Mouse (Mus musculus): ENCODE data around the gene Socs1. TPM values are rescaled to one million over a fixed set of nuclear protein-coding genes. Genes with fewer than 3 reads are reported as not detected.
"Not testable (repeated sequence)": the region's sequence is repeated elsewhere in the genome, so short reads cannot be mapped to it uniquely, and the experiment has no call there.

Gene Socs1
- polyA plus RNA-seq, 1 experiment from 2014 or later: 4.2 TPM

- Histone ChIP-seq H3K4me3 (no peak within 1 kb of the TSS), H3K9me3 (no peaks in the 10 kb centered on the region), H3K27me3 (replicated peaks; ENCODE audit: low read depth, poor library complexity, severe bottlenecking) (no peaks in the 10 kb centered on the region), H3K27ac (replicated peaks) (no peak within 1 kb of the TSS), H3K36me3 (replicated peaks) (no peaks in the 10 kb centered on the region), H3K4me1 (no peaks in the 10 kb centered on the region)
- DNase-seq (ENCODE audit: low spot score): no peak
- 85% methylated on average over 2 of the region's 2 CpGs for WGBS
These were observed 27.6 kb upstream of the Socs1 start, which contains the start of gene Gm11172 for GRCm38 (mm10) chr16:10812865-10813371. Gene Gm11172, plus strand, starts transcription at chr16:10812915.

GRCm38 (mm10) chr16:10810376-10810775 is 25.0 kb upstream of the Socs1 start:
- H3K4me3 ChIP-seq: no peak overlapping the region
- H3K36me3 ChIP-seq (replicated peaks): no peaks in the 10 kb centered on the region
- no peaks in the 10 kb centered on the region for H3K27me3 ChIP-seq (replicated peaks; ENCODE audit: low read depth, poor library complexity, severe bottlenecking)
- WGBS: 89% methylated on average over 1 of the region's 1 CpGs
- H3K4me1 ChIP-seq: 0 out of 2 replicates have a peak, but pooled peaks cover 4% of the 10 kb centered on the region
- H3K27ac ChIP-seq (replicated peaks): no peak overlapping the region
- DNase-seq (ENCODE audit: low spot score): no peak
- H3K9me3 ChIP-seq: no peaks in the 10 kb centered on the region

DNA sequence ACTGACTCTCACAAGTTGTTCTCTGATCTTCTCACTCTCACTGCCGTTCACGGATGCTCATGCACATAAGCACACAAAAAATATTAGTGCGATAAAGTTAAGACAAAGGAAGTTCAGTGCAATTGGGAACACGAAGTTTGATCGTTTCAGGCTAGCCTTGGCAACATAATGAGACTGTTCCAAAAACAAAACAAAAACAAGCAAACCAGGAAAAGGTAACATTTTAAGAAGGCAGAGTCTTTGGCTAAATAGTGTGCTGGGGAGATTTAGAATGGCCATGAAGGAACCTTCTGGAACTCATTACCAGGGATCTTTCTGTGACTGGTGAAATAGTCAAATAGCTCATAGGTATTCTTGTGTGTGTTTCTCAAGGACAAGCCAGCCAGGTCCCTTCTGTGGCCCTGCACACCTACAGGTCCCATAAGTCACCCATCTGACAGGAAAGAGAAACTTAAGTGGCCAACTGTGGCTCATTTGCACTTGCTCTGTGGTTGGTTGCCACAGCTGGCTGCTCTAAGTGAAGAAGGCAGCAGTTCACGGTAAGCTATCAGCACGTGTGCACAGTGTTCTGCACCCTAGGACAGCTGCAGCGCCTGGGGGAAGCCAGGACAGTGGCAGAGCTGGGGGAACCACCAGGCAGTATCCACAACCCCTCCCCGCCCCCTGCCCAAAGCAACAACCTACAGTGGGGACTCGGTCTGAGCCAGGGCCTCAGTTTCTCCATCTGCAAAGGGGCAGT is 20.6 kb upstream of the Socs1 start, which contains the start of gene Prm1:
TSS of gene Prm1 (minus strand) at position 51 of the 739 bp plus-strand sequence.
- Histone ChIP-seq H3K27ac (replicated peaks) (no peak within 1 kb of the TSS), H3K9me3 (no peaks in the 10 kb centered on the region), H3K27me3 (replicated peaks; ENCODE audit: low read depth, poor library complexity, severe bottlenecking) (no peaks in the 10 kb centered on the region), H3K4me3 (no peak within 1 kb of the TSS), H3K36me3 (replicated peaks) (no peaks in the 10 kb centered on the region), H3K4me1 (0 out of 2 replicates have a peak, but pooled peaks cover 4% of the 10 kb centered on the region)
- WGBS: 79% methylated on average over 10 of the region's 10 CpGs
- DNase-seq (ENCODE audit: low spot score): no peak

- not testable (repeated sequence) for DNase-seq (ENCODE audit: low spot score); H3K4me1 ChIP-seq; H3K9me3 ChIP-seq; H3K4me3 ChIP-seq; H3K36me3 ChIP-seq (replicated peaks); H3K27ac ChIP-seq (replicated peaks)
- WGBS: 85% methylated on average over 3 of the region's 3 CpGs
- H3K27me3 ChIP-seq (replicated peaks; ENCODE audit: low read depth, poor library complexity, severe bottlenecking): peaks cover 15% of the 10 kb centered on the region
These were observed 17.1 kb upstream of the Socs1 start for GRCm38 (mm10) chr16:10802420-10802819.

DNA sequence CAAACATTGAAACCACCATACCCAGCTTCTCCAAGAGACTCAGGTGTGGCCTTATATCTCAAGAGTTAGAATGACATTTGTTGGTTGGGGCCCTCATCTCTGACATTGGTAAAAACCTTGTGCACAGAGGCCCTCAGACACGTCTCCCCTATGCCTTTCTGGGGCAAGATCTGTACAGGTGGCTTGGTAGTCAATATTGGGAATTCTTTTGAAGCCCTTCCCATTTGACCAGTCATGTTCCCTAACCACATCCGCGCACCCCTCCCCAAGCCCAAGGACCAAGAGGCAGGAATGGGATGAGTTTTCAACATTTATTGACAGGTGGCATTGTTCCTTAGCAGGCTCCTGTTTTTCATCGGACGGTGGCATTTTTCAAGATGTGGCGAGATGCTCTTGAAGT is 10.7 kb upstream of the Socs1 start, which contains the start of gene Prm2:
TSS of gene Prm2 (minus strand) at position 101 of the 400 bp plus-strand sequence.
- no peaks in the 10 kb centered on the region for H3K9me3 ChIP-seq
- no peak within 1 kb of the TSS for H3K4me3 ChIP-seq
- no peaks in the 10 kb centered on the region for H3K36me3 ChIP-seq (replicated peaks)
- no peak within 1 kb of the TSS for H3K27ac ChIP-seq (replicated peaks)
- WGBS: 80% methylated on average over 6 of the region's 6 CpGs
- H3K4me1 ChIP-seq: 0 out of 2 replicates have a peak, but pooled peaks cover 3% of the 10 kb centered on the region
- no peak for DNase-seq (ENCODE audit: low spot score)
- peaks cover 47% of the 10 kb centered on the region for H3K27me3 ChIP-seq (replicated peaks; ENCODE audit: low read depth, poor library complexity, severe bottlenecking)

DNA sequence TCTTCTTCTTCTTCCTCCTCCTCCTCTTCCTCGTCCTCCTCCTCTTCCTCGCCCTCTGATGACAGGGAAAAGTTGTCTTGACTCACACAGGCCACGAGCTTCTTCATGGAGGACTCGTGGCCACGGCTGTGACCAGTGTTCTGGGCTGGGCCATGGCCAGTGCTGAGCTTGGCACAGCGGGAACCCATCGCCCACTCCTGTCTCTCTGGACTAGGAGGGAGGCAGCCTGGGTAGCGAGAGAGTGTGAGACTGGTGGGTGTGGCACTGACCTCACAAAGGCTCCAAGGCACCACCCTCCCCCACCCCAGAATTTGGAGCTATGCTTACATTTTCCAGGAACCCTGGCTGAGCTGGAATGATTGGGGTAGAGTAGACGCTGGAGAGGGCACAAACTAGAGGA is 5.4 kb upstream of the Socs1 start, which contains the start of gene Prm3:
TSS of gene Prm3 (minus strand) at position 213 of the 400 bp plus-strand sequence.
- H3K4me3 ChIP-seq: no peak within 1 kb of the TSS
- no peak for DNase-seq (ENCODE audit: low spot score)
- H3K27me3 ChIP-seq (replicated peaks; ENCODE audit: low read depth, poor library complexity, severe bottlenecking): peaks cover 28% of the 10 kb centered on the region
- peaks cover 30% of the 10 kb centered on the region for H3K4me1 ChIP-seq
- H3K36me3 ChIP-seq (replicated peaks): no peaks in the 10 kb centered on the region
- 80% methylated on average over 9 of the region's 9 CpGs for WGBS
- no peak within 1 kb of the TSS for H3K27ac ChIP-seq (replicated peaks)
- no peaks in the 10 kb centered on the region for H3K9me3 ChIP-seq

DNA sequence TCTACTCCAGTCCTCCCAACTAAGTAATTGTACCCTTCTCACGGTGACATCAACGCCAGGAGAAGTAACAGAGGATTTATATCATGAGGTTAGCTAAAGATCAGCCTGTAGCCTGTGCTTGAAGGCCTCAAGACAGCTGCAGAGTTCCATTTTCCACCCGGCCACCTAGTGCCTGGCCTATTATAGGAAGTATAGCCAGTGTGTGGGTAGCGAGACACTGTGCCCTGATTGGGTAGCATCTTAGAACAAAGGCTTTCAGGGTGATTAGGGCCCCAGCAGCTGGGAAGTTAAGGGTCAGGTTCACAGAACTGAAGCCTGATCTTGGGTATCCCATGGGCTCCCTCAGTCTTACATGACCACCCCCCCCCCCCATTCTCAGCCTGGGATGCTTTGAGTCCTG is 3.5 kb upstream of the Socs1 start:
- Histone ChIP-seq H3K4me1 (peaks cover 46% of the 10 kb centered on the region), H3K4me3 (no peak overlapping the region), H3K9me3 (no peaks in the 10 kb centered on the region), H3K27ac (replicated peaks) (no peak overlapping the region), H3K36me3 (replicated peaks) (no peaks in the 10 kb centered on the region), H3K27me3 (replicated peaks; ENCODE audit: low read depth, poor library complexity, severe bottlenecking) (peaks cover 27% of the 10 kb centered on the region)
- DNase-seq (ENCODE audit: low spot score): no peak
- WGBS: 67% methylated on average over 4 of the region's 4 CpGs

- Histone ChIP-seq H3K4me1 (peaks cover 51% of the 10 kb centered on the region), H3K36me3 (replicated peaks) (no peaks in the 10 kb centered on the region), H3K27me3 (replicated peaks; ENCODE audit: low read depth, poor library complexity, severe bottlenecking) (peaks cover 33% of the 10 kb centered on the region), H3K4me3 (no peak within 1 kb of the TSS), H3K27ac (replicated peaks) (peak within 1 kb of the TSS; percentile 41; the same call in 1 of the 2 replicates), H3K9me3 (no peaks in the 10 kb centered on the region)
- DNase-seq (ENCODE audit: low spot score): no peak
- WGBS: 53% methylated on average over 16 of the region's 16 CpGs
These were observed 2.9 kb upstream of the Socs1 start, which contains the start of gene Tnp2 for GRCm38 (mm10) chr16:10788271-10788670. Gene Tnp2, minus strand, starts transcription at chr16:10788660.

GRCm38 (mm10) chr16:10787548-10788058 is 2.3 kb upstream of the Socs1 start:
- Histone ChIP-seq H3K36me3 (replicated peaks) (no peaks in the 10 kb centered on the region), H3K27ac (replicated peaks) (no peak overlapping the region), H3K4me1 (peaks cover 58% of the 10 kb centered on the region), H3K4me3 (no peak overlapping the region), H3K27me3 (replicated peaks; ENCODE audit: low read depth, poor library complexity, severe bottlenecking) (peaks cover 40% of the 10 kb centered on the region), H3K9me3 (no peaks in the 10 kb centered on the region)
- 82% methylated on average over 7 of the region's 7 CpGs for whole genome bisulfite sequencing
- no peak for DNase-seq (ENCODE audit: low spot score)

DNA sequence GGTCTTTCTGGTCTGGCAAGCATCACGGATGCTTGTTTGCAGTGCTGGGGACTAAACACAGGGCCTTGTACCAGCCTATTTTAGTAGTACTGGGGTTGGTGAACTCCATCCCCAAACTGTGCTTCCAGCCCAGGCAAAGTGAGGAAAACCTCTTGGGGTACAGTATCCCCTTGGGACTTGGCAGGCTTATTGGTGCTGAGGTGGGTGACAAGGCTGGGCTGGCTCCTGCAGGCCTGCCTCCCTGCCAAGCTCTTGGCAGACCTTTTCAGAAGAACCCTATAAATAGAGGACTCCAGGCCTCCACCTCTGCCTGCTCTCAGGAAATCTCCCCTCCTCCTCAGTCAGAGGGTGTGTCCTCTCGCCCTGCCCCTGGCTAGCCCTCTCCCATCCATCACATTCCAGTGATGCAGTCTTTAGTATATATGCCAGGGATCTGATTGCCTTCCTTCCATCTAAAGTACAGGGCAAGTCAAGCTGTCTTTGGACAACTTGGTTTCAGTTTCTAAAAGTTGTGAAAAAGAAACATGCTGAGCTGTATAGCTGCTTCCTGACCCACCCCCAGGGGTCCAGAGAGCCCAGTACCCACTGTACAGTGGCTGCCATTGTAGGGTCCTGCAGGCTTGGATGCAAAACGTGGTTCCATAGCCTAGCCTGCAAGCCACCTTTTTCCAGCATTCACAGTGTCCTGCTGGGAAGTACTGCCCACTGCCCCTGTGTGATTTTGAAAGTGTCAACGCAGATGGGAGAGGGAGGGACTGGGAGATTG is 1.6 kb upstream of the Socs1 start:
- 62% methylated on average over 4 of the region's 4 CpGs for WGBS
- Histone ChIP-seq H3K9me3 (no peaks in the 10 kb centered on the region), H3K4me3 (no peak overlapping the region), H3K27ac (replicated peaks) (peak overlapping the region; percentile 60; the same call in 1 of the 2 replicates), H3K4me1 (peaks cover 64% of the 10 kb centered on the region), H3K36me3 (replicated peaks) (no peaks in the 10 kb centered on the region), H3K27me3 (replicated peaks; ENCODE audit: low read depth, poor library complexity, severe bottlenecking) (peaks cover 44% of the 10 kb centered on the region)
- DNase-seq (ENCODE audit: low spot score): no peak

- 3% methylated on average over 9 of the region's 9 CpGs for WGBS
- Histone ChIP-seq H3K27me3 (replicated peaks; ENCODE audit: low read depth, poor library complexity, severe bottlenecking) (peaks cover 40% of the 10 kb centered on the region), H3K4me1 (peaks cover 71% of the 10 kb centered on the region), H3K4me3 (peak overlapping the region; percentile 78), H3K36me3 (replicated peaks) (no peaks in the 10 kb centered on the region), H3K27ac (replicated peaks) (peak overlapping the region; percentile 93), H3K9me3 (no peaks in the 10 kb centered on the region)
- DNase-seq (ENCODE audit: low spot score): peak; percentile 88
These were observed 952 bp upstream of the Socs1 start for GRCm38 (mm10) chr16:10786288-10786687.

DNA sequence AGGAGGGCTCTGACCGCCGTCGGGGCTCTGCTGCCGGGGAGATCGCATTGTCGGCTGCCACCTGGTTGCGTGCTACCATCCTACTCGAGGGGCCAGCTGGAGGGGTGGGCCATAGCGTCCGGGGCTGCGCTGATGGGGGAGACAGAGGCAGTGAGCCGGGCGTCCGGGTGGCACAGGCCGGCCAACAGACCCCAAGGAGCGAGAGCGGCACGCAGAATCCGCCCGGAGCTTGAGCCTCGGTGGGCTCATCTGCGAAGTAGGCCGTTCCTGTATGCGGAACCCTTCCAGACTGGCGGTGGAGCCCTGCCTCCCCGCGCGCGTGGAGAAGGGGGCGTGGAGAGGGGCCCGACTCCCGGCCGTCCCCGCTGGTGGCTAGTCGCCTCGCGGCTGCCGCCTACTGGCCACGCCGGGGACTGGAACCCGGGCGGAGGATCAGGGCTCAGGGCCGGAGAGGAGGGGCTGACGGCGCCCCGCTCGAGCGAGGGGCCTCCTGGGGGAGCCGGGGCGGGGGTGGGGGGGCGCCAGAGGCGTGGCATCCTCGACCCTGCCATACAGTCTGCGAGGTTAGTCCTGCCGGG is 454 bp downstream of the Socs1 start:
- WGBS: under 1% methylated on average over 55 of the region's 55 CpGs

More for the DNA sequence above, 454 bp downstream of the Socs1 start:
- Histone ChIP-seq H3K27me3 (replicated peaks; ENCODE audit: low read depth, poor library complexity, severe bottlenecking) (peaks cover 30% of the 10 kb centered on the region), H3K4me1 (peaks cover 77% of the 10 kb centered on the region), H3K27ac (replicated peaks) (peak overlapping the region; percentile 93), H3K36me3 (replicated peaks) (no peaks in the 10 kb centered on the region), H3K9me3 (no peaks in the 10 kb centered on the region), H3K4me3 (peak overlapping the region; percentile 78)
- peak; percentile 96 for DNase-seq (ENCODE audit: low spot score)
